Mouse (Mus musculus) heart, adult 8-10 months (tissue): ENCODE measurements at regions not wholly inside any gene's neighbourhood (a gene's known extent, or its start where the extent isn't known, plus 50 kb on each side); places are given as distances from the start of the nearest gene placed in this dataset.
"Not testable (repeated sequence)": the region's sequence is repeated elsewhere in the genome, so short reads cannot be mapped to it uniquely, and the experiment has no call there.

ENCODE experiments used
- DNase-seq: peaks from one replicate; pipeline ENCODE4 v3.0.0; 2022; ENCODE audit warnings: low spot score

DNA sequence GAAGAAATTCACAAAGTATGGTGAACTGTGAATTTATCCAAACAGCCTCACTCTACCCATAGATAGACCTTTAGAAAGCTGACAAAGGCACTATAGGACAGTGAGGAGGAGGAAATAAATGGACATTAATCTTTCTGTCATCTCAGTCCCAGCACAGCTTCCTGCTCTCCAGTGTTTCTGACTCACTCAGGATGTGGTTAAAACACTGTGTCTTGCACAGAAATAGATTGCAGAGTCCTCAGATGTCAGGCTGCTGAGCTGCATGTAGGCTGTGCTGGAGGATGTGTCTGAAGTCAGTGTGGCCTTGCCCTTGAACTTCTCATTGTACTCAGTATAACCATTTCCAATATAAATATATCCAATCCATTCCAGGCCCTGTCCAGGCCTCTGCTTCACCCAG lies 735.6 kb upstream of the Zfp386 start:
- DNase-seq = peak; percentile 2

DNA sequence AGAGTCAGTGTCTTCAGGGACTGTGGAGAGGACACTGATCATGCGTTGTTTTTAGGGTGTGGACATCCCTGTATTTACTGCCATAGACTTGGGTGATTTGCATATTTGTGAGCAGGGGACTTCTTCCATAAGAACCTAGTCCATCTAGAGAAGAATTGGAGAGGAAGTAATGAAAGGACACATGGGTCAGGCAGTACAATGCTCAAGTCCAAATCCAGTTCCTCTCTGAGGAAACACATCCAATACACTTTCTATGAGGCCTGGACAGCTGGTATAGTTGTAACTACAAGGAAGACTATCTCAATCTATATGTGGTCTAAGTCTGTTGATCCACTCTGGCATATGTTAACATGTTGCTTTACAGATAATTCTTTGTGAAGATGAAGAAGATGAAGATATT lies 734.9 kb upstream of the Zfp386 start:
- not testable (repeated sequence) for DNase-seq

DNA sequence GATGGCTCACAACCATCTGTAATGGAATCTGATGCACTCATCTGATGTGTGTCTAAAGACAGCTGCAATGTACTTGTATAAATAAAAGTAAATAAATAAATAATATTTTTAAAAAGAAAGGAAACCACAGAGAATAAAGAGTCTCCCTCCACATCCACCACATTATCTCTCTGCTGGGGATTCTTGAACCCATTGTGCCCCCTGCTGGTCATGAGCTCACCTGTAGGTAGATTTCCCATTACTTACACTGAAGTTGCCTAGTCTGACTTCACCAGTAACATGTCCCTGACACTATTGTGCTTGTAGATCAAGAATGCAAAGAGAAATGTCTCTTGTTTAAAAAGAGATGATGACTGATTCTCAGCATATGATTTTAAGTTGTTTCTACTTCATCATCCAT lies 726.9 kb upstream of the Zfp386 start:
- not testable (repeated sequence) for DNase-seq

DNA sequence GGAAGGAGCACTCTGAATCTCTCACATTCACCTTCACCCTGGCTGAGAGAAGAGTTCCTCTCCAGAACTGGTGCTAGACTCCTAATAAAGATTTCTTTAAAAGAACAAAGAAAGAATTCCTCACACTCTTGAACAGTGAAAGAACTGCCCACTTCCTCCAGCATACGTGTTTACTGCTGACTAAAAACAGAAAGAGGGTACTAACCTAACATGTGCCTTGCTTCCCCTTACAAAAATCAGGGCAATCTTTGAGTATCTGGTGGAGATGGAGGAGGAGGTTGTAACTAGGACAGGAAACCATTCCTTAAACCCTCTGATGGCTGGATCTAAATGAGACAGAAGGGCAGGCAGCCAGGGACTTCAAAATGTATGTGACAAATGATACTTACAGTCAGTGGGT lies 719.1 kb upstream of the Zfp386 start:
- no peak for DNase-seq

DNA sequence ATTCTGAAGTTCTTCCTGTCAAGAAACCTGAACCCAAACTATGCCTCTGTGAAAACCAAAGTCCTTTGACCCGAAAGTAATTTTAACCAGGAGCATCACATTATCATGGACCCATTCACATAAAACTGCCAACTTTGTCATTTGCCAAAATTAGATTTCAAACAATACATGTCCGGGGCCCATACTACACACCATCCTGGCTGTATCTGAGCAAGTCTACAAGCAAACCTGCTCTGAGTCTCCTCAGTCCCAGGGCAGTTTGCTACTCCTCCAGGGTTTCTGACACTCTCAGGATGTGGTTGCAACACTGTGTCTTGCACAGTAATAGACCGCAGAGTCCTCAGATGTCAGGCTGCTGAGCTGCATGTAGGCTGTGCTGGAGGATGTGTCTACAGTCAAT lies 712.8 kb upstream of the Zfp386 start:
- not testable (repeated sequence) for DNase-seq

DNA sequence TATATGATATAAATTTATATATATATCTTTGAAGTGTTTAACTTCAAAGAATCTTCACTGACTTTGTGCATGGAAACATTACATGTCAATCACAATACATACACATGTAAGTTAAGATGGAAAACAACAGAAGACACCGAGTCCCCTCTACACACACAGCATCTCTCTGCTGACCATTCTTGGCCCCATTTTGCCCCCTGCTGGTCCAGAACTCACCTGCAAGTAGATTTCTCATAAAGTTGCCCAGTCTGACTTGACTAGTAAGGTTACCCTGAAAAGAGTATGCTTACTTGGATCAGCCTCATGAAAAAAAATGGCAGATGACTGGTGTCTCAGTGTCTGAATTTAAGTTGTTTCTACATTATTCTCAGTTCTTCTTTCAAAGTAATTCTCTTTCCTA lies 710.9 kb upstream of the Zfp386 start:
- DNase-seq = no peak

DNA sequence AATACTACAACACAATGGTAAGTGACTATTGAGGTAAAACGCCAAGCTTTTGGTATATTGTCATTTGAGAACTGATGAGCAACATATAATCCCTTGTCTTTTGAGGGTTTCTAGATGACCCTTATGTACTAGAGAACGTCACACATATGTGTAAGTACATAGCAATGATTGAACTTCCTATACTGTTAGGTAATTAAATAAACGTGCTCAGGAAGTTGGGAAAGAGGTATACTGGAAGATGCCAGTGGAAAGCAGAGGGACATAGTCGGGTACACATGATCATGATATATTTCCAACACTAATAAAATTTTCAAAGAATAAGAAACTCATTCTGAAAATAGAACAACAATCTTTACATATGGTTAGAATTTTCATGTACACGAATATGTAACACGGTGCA lies 701.4 kb upstream of the Zfp386 start:
- DNase-seq = not testable (repeated sequence)

DNA sequence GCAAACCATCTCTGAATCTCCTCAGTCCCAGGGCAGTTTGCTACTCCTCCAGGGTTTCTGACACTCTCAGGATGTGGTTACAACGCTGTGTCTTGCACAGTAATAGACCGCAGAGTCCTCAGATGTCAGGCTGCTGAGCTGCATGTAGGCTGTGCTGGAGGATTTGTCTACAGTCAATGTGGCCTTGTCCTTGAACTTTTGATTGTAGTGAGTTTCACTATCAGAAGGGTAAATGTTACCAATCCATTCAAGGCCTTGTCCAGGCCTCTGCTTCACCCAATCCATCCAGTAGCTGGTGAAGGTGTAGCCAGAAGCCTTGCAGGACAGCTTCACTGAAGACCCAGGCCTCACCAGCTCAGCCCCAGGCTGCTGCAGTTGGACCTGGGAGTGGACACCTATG lies 688.5 kb upstream of the Zfp386 start:
- not testable (repeated sequence) for DNase-seq

DNA sequence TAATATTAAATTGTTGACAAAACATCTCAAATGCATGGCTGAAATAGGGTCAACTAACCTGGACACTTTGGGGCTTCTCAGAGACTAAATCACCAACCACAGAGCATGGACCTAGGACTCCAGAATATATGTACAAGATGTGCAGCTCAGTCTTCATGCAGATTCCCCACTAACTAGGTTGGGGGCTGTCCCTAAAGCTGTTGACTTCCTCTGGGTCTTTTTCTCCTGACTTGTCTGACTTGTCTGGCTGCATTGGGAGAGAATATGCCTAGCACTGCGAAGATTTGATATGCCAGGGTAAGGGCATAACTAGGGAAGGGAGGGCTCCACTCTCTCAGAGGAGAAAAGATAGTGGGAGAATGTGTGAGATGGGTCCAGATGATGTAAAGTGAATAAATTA lies 681.9 kb upstream of the Zfp386 start:
- not testable (repeated sequence) for DNase-seq

DNA sequence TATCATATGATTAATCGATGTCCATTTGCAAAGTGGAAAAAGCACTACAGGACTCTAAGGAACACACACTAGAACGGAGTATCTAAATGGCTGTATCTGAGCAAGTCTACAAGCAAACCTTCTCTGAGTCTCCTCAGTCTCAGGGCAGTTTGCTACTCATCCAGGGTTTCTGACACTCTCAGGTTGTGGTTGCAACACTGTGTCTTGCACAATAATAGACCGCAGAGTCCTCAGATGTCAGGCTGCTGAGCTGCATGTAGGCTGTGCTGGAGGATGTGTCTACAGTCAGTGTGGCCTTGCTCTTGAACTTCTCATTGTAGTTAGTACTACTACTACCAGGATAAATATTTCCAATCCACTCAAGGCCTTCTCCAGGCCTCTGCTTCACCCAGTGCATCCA lies 675.7 kb upstream of the Zfp386 start:
- not testable (repeated sequence) for DNase-seq

DNA sequence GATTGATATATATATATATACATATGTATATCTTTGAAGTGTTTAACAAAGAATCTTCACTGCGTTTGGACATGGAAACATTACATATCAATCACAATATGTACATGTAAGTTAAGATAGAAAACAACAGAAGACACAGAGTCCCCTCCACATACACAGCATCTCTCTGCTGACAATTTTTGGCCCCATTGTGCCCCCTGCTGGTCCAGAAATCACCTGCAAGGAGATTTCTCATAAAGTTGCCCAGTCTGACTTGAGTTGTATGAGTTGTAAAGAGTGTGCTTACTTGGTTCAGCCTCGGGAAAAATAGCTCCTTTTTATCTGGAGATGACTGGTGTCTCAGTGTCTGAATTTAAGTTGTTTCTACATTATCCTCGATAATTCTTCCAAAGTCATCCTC lies 674.5 kb upstream of the Zfp386 start:
- not testable (repeated sequence) for DNase-seq

DNA sequence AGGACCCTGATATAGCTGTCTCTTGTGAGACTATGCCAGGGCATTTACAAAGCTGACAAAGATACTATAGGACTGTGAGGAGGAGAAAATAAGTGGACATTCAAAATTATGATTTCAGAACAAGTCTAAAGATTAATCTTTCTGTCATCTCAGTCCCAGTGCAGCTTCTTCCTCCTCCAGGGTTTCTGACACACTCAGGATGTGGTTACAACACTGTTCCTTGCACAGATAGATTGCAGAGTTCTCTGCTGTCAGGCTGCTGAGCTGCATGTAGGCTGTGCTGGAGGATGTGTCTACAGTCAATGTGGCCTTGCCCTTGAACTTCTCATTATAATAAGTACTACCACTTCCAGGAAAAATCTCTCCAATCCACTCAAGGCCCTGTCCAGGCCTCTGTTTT lies 661.0 kb upstream of the Zfp386 start:
- not testable (repeated sequence) for DNase-seq

DNA sequence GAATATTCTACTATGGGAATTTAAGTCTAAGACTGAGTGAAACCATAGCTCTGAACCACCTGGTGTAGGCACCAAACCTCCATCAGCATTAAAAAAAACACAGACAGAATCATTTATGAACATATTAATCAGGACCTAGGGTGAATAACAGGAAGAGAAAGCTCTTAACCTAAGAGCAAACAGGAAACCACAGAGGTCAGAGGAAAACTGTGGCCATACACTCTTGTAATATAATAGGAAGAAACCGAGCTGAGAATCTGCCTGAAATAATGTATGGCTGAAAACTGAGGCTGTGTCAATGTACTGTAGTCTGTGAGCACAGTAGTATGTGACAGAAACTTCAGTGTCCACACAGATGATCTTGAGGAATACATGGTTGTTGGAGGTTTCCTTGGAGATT lies 643.4 kb upstream of the Zfp386 start:
- DNase-seq = no peak

DNA sequence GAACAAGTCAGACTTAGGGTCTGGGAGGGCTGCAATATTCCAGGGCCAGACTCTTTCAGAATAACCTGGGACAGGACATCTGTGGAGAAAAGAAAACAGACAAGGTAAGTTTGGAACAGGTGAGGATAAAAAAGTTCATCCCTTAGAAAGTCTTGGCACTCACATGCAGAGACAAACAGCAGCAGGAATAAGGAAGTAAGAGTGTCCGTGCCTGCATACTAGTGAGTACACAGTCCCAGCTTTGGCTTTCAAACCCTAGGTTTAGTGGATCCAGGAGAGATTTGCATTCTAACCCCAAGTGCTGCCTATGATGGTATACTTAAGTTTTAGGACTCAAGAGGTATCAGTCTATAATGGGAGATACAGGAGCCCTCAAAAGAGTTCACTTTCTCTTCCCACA lies 642.9 kb upstream of the Zfp386 start:
- DNase-seq = no peak

DNA sequence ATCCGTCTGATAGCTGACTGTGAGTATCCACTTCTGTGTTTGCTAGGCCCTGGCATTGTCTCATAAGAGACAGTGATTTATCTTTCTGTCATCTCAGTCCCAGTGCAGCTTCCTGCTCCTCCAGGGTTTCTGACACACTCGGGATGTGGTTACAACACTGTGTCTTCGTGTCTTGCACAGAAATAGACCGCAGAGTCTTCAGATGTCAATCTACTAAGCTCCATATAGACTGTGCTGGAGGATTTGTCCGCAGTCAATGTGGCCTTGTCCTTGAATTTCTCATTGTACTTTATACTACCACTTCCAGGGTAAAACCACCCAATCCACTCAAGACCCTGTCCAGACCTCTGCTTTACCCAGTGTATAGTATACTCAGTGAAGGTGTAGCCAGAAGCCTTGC lies 601.3 kb upstream of the Zfp386 start:
- not testable (repeated sequence) for DNase-seq

DNA sequence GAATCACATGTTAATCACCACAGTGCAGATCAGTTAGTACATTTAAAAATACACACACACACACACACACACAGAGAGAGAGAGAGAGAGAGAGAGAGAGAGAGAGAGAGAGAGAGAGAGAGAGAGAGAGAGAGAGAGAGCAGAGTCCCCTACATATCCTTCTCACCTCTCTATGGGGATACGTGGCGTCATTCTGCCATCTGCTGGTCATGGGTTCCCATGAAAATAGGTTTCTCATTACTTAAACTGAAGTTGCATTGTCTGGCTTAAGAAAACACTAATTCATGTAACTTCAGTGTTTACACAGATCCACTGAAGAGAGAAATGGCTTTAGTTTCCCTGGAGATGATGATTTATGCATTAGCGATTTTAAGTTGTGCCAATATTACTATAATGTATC lies 594.9 kb upstream of the Zfp386 start:
- not testable (repeated sequence) for DNase-seq

DNA sequence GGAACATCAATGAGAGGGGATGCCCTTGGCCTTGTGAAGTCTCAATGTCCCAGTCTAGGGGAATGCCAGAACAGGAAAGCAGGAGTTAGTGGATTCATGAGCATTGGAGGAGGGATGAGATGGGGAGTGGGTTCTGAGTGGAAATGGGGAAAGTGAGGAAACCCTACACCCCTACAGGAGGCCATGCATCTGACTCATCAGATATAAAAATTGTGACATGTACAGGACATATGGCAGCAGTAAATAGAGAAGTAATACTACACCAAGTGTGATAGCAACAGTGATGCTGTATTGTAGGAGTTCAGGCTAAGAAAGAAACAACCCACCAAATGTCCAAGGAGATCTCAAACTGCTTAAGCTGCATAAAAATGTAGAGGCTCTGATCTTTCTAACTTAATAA lies 582.7 kb upstream of the Zfp386 start:
- DNase-seq = not testable (repeated sequence)

DNA sequence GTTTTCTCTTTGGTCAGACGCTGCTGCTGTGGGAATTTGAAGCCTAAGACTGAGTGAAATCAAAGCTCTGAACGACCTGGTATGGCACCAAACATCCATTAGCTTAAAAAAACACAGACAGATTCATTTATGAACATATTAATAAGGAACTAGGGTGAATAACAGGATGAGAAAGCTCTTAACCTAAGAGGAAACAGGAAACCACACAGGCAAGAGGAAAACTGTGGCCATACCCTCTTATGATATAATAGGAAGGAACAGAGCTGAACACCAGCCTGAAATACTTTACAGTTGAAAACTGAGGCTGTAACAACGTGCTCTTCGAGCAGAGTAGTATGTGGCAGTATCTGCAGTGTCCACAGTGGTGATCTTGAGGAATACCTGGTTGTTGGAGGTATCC lies 579.5 kb upstream of the Zfp386 start:
- DNase-seq = not testable (repeated sequence)

DNA sequence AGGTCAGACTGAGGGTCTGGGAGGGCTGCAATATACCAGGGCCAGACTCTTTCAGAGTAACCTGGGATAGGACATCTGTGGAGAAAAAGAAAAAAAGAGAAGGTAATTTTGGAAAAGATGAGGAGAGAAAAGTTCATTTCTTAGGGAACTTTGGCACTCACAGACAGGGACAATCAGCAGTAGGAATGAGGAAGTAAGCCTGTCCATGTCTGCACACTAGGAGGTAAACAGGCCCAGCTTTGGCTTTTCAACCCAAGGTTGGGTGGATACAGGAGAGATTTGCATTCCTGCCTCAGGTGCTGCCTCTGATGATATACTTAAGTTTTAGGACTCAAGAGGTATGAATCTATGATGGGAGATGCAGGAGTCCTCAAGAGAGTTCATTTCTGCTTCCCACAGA lies 579.0 kb upstream of the Zfp386 start:
- not testable (repeated sequence) for DNase-seq

DNA sequence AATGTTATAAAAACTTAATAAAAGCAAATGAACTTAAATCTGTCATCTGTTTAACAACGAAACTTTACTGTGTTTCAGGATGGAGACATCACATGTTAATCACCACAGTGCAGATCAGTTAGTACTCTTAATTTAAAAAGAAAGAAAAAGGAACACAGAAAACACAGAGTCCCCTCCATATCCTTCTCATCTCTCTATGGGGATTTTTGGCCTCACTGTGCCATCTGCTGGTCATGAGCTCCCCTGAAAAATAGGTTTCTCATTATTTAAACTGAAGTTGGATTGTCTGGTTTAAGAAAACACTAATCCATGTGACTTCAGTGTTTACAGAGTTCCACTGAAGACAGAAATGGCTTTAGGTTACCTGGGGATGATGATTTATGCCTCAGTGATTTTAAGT lies 548.7 kb upstream of the Zfp386 start:
- DNase-seq = no peak

DNA sequence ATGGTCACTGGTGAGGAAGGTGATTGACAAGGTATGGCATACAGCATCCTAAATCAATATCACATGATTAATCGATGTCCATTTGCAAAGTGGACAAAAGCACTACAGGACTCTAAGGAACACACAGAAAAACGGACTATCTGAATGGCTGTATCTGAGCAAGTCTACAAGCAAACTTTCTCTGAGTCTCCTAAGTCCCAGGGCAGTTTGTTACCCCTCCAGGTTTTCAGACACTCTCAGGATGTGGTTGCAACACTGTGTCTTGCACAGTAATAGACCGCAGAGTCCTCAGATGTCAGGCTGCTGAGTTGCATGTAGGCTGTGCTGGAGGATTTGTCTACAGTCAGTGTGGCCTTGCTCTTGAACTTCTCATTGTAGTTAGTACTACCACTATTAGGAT lies 540.2 kb upstream of the Zfp386 start:
- not testable (repeated sequence) for DNase-seq

DNA sequence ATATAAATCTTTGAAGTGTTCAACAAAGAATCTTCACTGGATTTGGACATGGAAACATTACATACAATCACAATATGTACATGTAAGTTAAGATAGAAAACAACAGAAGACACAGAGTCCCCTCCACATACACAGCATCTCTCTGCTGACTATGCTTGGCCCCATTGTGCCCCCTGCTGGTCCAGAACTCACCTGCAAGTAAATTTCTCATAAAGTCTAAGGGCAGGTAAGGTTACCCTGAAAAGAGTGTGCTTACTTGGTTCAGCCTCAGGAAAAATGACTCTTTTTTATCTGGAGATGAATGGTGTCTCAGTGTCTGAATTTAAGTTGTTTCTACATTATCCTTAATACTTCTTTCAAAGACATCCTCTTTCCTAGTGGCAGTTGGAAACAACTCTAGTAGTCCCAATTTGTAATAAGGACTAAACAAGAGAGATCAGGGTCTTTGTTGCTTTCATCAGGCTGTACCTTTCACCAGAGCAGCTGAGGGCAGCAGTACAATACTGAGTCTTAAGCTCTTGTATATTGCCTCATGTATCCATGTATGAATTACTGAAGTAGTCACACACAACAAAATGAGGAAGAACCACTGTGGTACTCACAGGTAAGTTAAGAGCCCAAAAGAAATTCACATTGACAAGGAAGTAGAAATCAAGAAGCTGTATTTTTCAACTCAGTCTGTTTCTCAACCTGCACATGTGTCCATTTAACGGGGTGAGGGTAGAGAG lies 538.7 kb upstream of the Zfp386 start:
- DNase-seq = not testable (repeated sequence)

DNA sequence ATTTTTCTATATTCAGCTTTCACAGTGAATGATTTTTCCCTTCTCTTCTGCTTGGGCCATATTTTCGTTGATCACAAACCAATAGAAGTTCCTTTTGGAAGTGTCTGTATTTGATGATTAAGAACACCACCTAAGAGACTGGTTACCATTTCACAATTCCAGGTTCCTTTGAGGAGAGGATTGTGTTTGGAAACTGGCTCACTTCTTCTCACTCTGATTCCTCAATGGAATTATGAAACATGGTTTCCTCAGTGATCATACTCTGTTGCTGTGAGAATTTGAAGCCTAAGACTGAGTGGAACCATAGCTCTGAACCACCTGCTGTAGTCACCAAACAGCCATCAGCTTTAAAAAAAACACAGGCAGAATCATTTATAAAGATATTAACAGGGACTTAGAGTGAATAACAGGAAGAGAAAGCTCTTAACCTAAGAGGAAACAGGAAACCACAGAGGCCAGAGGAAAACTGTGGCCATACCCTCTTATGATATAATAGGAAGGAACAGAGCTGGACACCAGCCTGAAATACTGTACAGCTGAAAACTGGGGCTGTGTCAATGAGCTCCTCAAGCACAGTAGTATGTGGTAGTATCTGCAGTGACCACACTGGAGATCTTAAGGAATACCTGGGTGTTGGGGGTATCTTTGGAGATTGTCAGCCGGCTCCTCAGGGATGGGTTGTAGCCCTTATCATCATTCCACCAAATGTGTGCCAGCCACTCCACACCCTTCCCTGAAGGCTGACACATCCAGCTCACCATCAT lies 528.6 kb upstream of the Zfp386 start:
- not testable (repeated sequence) for DNase-seq
